Mouse (Mus musculus): ENCODE measurements around the gene Mcrip2.

- no peak for TF ChIP-seq CTCF (IDR thresholded peaks at IDR 0.05; ENCODE audit: low read depth, low read length)
- TF ChIP-seq POLR2A (IDR thresholded peaks at IDR 0.05; ENCODE audit: extremely low read depth, insufficient read depth, low read length), result no peak
These were observed 27.3 kb upstream of the Mcrip2 start for GRCm38 (mm10) chr17:25895891-25896290.
